Mouse (Mus musculus): Measurements from ENCODE around the gene Pitpnb. TPM values are rescaled to one million over a fixed set of nuclear protein-coding genes. Genes with fewer than 3 reads are reported as not detected.

Pitpnb gene
- polyA plus RNA-seq (2012) = 0.76 and 1.1 TPM in 2 replicates

- Histone ChIP-seq H3K36me3 (ENCODE audit: control insufficient read depth) (peaks cover 24% of the 10 kb centered on the region), H3K27me3 (ENCODE audit: control insufficient read depth) (no peaks in the 10 kb centered on the region), H3K4me3 (replicated peaks) (peak within 1 kb of the TSS; percentile 98), H3K9me3 (ENCODE audit: control insufficient read depth, low read length) (peaks cover 2% of the 10 kb centered on the region), H3K4me1 (ENCODE audit: control insufficient read depth) (peaks cover 29% of the 10 kb centered on the region)
- no peak for TF ChIP-seq GATA1 (IDR thresholded peaks at IDR 0.05; ENCODE audit: low read length)
- TF ChIP-seq TAL1 (IDR thresholded peaks at IDR 0.05; ENCODE audit: low read length) = no peak
Observed at GRCm38 (mm10) chr5:111330417-111331098, at the start of gene Pitpnb. TSS of gene Pitpnb (plus strand) at chr5:111330763.

DNA sequence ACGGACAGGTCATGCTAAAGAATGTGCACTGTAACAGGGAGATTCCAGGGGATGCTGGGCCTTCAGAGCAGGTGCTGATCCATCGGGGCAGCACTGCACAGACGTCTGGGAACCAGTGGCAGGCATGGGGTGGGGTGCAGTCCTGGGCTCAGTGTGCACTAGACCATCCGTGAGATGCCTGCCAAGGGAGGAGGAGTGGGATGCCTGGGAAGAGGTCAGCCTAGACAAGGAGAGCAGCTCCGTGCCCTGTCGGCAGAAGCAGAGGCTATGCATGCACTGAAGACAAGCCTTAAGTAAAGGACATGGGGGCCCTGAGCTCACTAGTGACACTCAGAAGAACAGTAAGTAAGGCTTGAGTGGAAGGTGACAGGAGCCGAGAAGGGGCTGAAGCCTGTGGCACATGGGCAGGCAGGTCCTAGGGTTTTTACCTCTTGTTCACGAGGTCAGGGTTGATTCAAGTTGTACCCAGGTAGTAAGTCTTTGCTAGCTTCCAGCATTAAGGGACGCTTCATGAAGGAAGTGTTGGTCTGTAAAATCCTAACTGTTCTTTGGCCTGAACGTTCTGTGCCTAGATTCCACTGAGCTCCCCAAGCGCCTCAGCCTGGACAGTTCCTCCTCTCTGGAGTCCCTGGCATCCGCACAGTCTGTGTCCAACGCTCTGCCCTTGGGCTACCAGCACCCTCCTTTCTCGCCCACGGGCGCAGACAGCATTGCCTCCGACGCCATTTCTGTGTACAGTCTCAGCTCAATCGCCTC is 46.0 kb upstream of the Pitpnb start:
- Histone ChIP-seq H3K27me3 (ENCODE audit: control insufficient read depth) (no peaks in the 10 kb centered on the region), H3K4me3 (replicated peaks) (no peak overlapping the region), H3K9me3 (ENCODE audit: control insufficient read depth, low read length) (no peaks in the 10 kb centered on the region), H3K4me1 (ENCODE audit: control insufficient read depth) (no peaks in the 10 kb centered on the region), H3K36me3 (ENCODE audit: control insufficient read depth) (no peaks in the 10 kb centered on the region; the same call in 1 of the 2 replicates)
- TF ChIP-seq TAL1 (IDR thresholded peaks at IDR 0.05; ENCODE audit: low read length) = no peak
- no peak for TF ChIP-seq GATA1 (IDR thresholded peaks at IDR 0.05; ENCODE audit: low read length)

DNA sequence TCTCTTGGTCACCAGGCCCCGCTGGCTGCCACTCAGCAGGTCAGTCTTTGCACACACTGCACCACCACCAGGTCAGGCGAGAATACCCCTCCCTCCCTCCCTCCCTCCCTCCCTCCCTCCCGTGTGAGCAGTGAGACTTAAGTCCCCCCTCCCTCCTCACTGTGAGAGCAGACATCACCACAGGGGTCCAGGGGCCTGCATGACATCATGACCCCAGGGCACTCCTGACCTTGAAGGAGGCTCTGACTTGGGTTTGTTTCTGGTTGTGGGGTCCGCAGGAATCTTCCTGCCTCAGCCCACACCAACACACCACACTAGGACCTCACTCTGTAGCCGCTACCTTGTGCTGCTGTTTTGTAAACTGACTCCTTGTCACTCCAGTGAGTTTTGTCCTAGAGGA is 43.0 kb upstream of the Pitpnb start:
- no peaks in the 10 kb centered on the region for H3K27me3 ChIP-seq (ENCODE audit: control insufficient read depth)
- no peak overlapping the region for H3K4me3 ChIP-seq (replicated peaks)

DNA sequence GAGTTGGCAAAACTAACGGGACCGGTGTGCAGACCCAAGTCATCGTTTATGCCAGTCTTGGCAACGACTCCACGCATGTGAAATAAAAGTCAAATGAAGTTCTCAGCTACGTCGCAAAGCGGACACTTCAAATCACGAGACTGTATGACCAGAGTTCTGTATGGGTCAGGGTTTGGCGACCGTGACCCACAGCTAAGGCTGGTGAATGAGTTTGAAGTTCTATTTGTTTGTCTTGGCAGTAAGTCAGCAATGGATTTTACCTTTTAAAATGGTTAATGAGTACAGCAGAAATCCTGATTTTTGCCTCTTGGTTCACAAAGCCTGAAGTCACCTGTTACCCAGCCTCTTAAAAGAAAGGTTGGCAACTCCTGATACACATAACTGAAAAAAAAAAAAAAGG is 42.1 kb upstream of the Pitpnb start:
- Histone ChIP-seq H3K27me3 (ENCODE audit: control insufficient read depth) (no peaks in the 10 kb centered on the region), H3K4me1 (ENCODE audit: control insufficient read depth) (no peaks in the 10 kb centered on the region), H3K36me3 (ENCODE audit: control insufficient read depth) (no peaks in the 10 kb centered on the region; the same call in 1 of the 2 replicates), H3K9me3 (ENCODE audit: control insufficient read depth, low read length) (no peaks in the 10 kb centered on the region), H3K4me3 (replicated peaks) (no peak overlapping the region)
- no peak for TF ChIP-seq TAL1 (IDR thresholded peaks at IDR 0.05; ENCODE audit: low read length)
- no peak for TF ChIP-seq GATA1 (IDR thresholded peaks at IDR 0.05; ENCODE audit: low read length)

More for the DNA sequence above, 43.0 kb upstream of the Pitpnb start:
- no peaks in the 10 kb centered on the region for H3K4me1 ChIP-seq (ENCODE audit: control insufficient read depth)
- H3K36me3 ChIP-seq (ENCODE audit: control insufficient read depth) = no peaks in the 10 kb centered on the region; the same call in 1 of the 2 replicates
- TF ChIP-seq GATA1 (IDR thresholded peaks at IDR 0.05; ENCODE audit: low read length) (no peak), TAL1 (IDR thresholded peaks at IDR 0.05; ENCODE audit: low read length) (no peak)
- H3K9me3 ChIP-seq (ENCODE audit: control insufficient read depth, low read length) = no peaks in the 10 kb centered on the region

DNA sequence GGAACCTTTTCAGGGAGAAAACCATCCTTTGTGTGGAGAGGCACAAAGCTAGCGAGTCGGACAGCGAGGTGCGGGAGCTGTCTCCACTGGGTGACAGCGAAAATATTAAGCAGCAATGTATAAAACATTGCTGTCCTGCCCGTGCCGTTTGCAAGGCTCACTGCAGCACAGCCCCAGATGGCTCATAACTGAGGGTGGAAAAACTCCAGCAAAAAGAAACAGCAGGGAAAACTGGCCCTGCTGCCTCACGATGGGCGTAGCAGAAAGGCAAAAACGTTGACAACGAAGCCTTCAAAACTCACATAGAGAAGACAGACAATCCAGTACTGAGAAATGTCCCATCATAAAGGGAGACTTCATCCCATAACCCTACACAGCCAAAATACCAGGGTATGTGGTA is 40.5 kb upstream of the Pitpnb start:
- no peaks in the 10 kb centered on the region for H3K4me1 ChIP-seq (ENCODE audit: control insufficient read depth)
- no peaks in the 10 kb centered on the region for H3K9me3 ChIP-seq (ENCODE audit: control insufficient read depth, low read length)
- H3K36me3 ChIP-seq (ENCODE audit: control insufficient read depth) = no peaks in the 10 kb centered on the region; the same call in 1 of the 2 replicates
- no peak overlapping the region for H3K4me3 ChIP-seq (replicated peaks)
- H3K27me3 ChIP-seq (ENCODE audit: control insufficient read depth) = no peaks in the 10 kb centered on the region
- TF ChIP-seq TAL1 (IDR thresholded peaks at IDR 0.05; ENCODE audit: low read length) = no peak
- TF ChIP-seq GATA1 (IDR thresholded peaks at IDR 0.05; ENCODE audit: low read length) = no peak

- Histone ChIP-seq H3K4me3 (replicated peaks) (no peak overlapping the region), H3K9me3 (ENCODE audit: control insufficient read depth, low read length) (no peaks in the 10 kb centered on the region), H3K4me1 (ENCODE audit: control insufficient read depth) (no peaks in the 10 kb centered on the region), H3K27me3 (ENCODE audit: control insufficient read depth) (no peaks in the 10 kb centered on the region), H3K36me3 (ENCODE audit: control insufficient read depth) (no peaks in the 10 kb centered on the region)
- TF ChIP-seq GATA1 (IDR thresholded peaks at IDR 0.05; ENCODE audit: low read length) = no peak
- TF ChIP-seq TAL1 (IDR thresholded peaks at IDR 0.05; ENCODE audit: low read length) = no peak
Observed at GRCm38 (mm10) chr5:111291639-111292038, 38.9 kb upstream of the Pitpnb start.

DNA sequence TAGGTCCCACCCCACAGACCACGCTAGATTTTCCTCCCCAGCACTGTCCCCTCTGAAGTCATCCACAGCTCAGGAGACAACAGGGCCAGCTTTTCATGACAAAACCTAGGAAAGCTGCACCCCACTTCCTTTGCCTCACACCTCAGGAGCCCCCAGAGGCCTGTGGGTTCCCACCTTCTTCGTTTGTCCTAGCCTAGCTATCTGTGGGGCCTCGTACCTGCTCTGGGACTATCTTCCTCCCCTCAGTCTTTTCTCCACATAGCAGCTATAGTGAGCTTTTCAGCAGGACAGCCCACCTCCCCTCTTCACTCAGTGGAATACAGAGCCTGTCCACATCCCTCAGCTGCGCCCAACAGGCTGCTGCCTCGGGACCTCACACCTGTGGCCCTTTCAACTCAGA is 32.8 kb upstream of the Pitpnb start:
- Histone ChIP-seq H3K27me3 (ENCODE audit: control insufficient read depth) (no peaks in the 10 kb centered on the region), H3K9me3 (ENCODE audit: control insufficient read depth, low read length) (no peaks in the 10 kb centered on the region), H3K36me3 (ENCODE audit: control insufficient read depth) (no peaks in the 10 kb centered on the region), H3K4me3 (replicated peaks) (no peak overlapping the region), H3K4me1 (ENCODE audit: control insufficient read depth) (no peaks in the 10 kb centered on the region)
- TF ChIP-seq TAL1 (IDR thresholded peaks at IDR 0.05; ENCODE audit: low read length) (no peak), GATA1 (IDR thresholded peaks at IDR 0.05; ENCODE audit: low read length) (no peak)

GRCm38 (mm10) chr5:111298706-111299105 is 31.9 kb upstream of the Pitpnb start:
- Histone ChIP-seq H3K4me3 (replicated peaks) (no peak overlapping the region), H3K36me3 (ENCODE audit: control insufficient read depth) (no peaks in the 10 kb centered on the region), H3K4me1 (ENCODE audit: control insufficient read depth) (no peaks in the 10 kb centered on the region), H3K9me3 (ENCODE audit: control insufficient read depth, low read length) (no peaks in the 10 kb centered on the region), H3K27me3 (ENCODE audit: control insufficient read depth) (no peaks in the 10 kb centered on the region)
- TF ChIP-seq TAL1 (IDR thresholded peaks at IDR 0.05; ENCODE audit: low read length) (no peak), GATA1 (IDR thresholded peaks at IDR 0.05; ENCODE audit: low read length) (no peak)

- no peaks in the 10 kb centered on the region for H3K9me3 ChIP-seq (ENCODE audit: control insufficient read depth, low read length)
- H3K4me1 ChIP-seq (ENCODE audit: control insufficient read depth) = no peaks in the 10 kb centered on the region
- no peak overlapping the region for H3K4me3 ChIP-seq (replicated peaks)
- H3K27me3 ChIP-seq (ENCODE audit: control insufficient read depth) = no peaks in the 10 kb centered on the region
- no peak for TF ChIP-seq GATA1 (IDR thresholded peaks at IDR 0.05; ENCODE audit: low read length)
- no peak for TF ChIP-seq TAL1 (IDR thresholded peaks at IDR 0.05; ENCODE audit: low read length)
- H3K36me3 ChIP-seq (ENCODE audit: control insufficient read depth) = no peaks in the 10 kb centered on the region
Observed at GRCm38 (mm10) chr5:111300776-111301175, 29.8 kb upstream of the Pitpnb start.

Measured in erythroblast, embryonic 14.5 days (primary cell).